Mouse (Mus musculus) gastrocnemius, adult 2 months (tissue): ENCODE measurements at regions not wholly inside any gene's neighbourhood (a gene's known extent, or its start where the extent isn't known, plus 50 kb on each side); places are given as distances from the start of the nearest gene placed in this dataset.
"Not testable (repeated sequence)": the region's sequence is repeated elsewhere in the genome, so short reads cannot be mapped to it uniquely, and the experiment has no call there.

Experiments used
- DNase-seq: peaks from one replicate; pipeline ENCODE4 v3.0.0; 2022
- H3K27ac ChIP-seq: fragments of 200-600 bp; 2 replicates; pipeline ENCODE4 v1.8.1; 2022; ENCODE audit warnings: mild to moderate bottlenecking
- H3K4me3 ChIP-seq: fragments of 200-600 bp; 2 replicates; pipeline ENCODE4 v1.8.1; 2022; ENCODE audit warnings: mild to moderate bottlenecking, moderate library complexity
- CTCF ChIP-seq: fragments of 200-600 bp; IDR thresholded peaks from 2 replicates; pipeline ENCODE4 v1.8.1; 2022; ENCODE audit warnings: antibody characterized with exemption, mild to moderate bottlenecking, moderate library complexity
- intact Hi-C: fragments of 180-260 bp; cut with DNase I; formaldehyde crosslinking; loops from one replicate; pipeline ENCODE4 v1.15.1; 2025

DNA sequence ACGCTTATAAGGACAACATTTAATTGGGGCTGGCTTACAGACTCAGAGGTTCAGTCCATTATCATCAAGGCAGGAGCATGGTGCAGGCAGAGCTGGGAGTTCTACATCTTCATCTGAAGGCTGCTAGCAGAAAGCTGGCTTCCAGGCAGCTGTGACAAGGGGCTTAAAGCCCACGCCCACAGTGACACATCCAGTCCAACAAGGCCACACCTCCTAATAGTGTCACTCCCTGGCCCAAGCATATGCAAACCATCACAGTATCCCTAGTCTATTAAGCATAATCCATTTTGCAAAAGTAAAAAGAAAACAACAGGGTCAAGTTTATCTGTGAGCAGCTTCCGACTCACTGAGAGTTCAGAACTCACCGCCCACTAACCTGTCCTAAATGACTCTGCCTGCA, 153.8 kb downstream of the Gxylt1 start:
- H3K4me3 ChIP-seq, result no peak overlapping the region
- DNase-seq, result no peak
- H3K27ac ChIP-seq, result no peak overlapping the region
- TF ChIP-seq CTCF, result no peak
- intact Hi-C loops, result no loop called here

DNA sequence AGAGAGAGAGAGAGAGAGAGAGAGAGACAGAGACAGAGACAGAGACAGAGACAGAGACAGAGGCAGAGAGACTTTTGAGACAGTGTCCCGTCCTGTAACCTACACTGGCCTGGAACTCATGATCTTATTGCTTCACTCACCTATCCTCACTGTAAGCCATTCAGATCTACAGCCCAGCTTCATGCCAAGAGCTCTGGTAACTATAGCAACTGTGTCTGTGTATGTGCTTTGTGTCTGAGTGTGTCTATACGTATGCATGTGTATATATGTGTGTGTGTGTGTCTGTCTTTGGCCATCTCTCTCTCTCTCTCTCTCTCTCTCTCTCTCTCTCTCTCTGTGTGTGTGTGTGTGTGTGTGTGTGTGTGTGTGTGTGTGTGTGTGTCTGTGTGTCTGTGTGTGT, 157.2 kb downstream of the Gxylt1 start:
- intact Hi-C loops, H3K4me3 ChIP-seq, H3K27ac ChIP-seq, DNase-seq: not testable (repeated sequence)

DNA sequence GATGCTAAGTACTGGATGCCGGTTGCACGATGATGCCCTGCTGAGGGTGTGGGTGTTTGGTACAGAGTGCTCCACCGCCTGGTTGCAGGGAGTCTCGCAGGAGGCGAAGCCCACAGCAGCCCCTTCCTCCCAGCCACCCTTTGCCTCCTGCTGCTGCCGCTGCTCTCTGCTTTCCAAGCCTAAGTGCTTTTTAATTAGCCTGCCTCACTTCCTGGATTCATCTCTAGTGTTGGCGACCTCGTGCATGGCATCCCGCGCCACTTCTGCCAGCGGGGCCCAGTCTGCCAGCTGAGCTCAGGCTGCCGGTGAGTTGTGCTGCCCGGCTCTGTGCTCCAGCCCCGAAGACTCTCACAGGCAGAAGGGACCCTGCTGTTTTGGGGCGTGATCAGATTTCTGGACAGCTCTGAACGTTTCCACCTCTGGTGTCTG, 159.3 kb downstream of the Gxylt1 start:
- no peak overlapping the region for H3K27ac ChIP-seq
- H3K4me3 ChIP-seq, result no peak overlapping the region
- DNase-seq, result no peak
- intact Hi-C loops, result no loop called here
- no peak for TF ChIP-seq CTCF

DNA sequence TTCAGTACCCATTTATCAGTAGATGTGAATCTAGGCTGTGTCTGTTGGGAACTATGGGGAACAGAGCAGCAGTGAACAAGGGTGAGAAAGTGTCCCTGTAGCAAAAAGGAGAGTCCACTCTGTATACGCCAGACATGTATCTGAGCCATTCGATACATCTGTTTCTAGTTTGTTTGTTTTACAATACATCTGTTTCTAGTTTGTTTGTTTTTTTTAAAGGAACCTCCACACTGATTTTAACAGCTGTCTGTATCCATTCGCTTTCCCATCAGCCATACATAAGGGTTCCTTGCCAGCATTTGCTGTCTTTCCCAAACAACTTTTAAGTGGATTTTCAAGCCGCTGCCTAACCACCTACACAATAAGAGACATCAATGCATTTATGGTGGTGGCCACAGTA, 170.0 kb downstream of the Gxylt1 start:
- no peak for DNase-seq
- H3K27ac ChIP-seq, result no peak overlapping the region
- intact Hi-C loops, result no loop called here
- H3K4me3 ChIP-seq, result no peak overlapping the region
- no peak for TF ChIP-seq CTCF

DNA sequence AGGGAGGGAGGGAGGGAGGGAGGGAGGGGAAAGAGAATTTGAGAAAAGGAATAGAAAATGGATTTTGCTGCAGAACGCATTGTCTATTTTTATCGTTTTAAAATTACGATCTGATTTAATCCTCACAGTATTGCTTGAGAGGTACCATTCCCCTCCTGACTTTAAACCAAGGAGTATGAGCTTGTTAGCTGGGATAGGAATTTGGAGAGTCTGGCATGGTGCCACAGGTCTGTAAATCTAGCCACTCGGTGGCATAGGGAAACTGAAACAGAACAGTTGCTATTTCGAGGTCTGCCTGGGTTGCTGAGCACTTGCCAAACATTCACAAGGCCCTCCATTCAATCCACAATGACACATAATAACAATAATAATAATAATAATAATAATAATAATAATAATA, 171.6 kb downstream of the Gxylt1 start:
- H3K27ac ChIP-seq, result no peak overlapping the region
- peak; percentile 22 for DNase-seq
- H3K4me3 ChIP-seq, result no peak overlapping the region
- TF ChIP-seq CTCF, result no peak
- intact Hi-C loops, result no loop called here

DNA sequence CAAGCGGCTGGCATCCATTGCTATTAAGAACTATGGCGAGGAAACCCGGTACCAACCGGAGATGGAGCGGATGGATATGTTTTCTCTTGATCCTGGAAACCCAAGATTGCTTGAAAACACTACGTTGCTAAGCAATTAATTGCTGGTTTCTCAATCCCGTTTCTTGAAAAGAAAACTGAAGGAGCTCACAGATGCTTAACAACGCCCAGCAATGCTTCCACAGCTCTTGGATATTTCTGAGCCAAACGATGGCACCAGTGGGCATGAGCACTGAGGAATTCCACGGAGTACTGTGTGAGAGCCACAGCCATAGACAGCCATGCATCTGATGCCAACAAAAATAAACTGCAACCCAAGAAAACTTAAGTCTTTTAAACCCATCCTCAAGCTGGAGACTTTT, 173.1 kb downstream of the Gxylt1 start:
- no peak for DNase-seq
- no peak for TF ChIP-seq CTCF
- Histone ChIP-seq H3K27ac (no peak overlapping the region), H3K4me3 (no peak overlapping the region)
- intact Hi-C loops, result no loop called here

DNA sequence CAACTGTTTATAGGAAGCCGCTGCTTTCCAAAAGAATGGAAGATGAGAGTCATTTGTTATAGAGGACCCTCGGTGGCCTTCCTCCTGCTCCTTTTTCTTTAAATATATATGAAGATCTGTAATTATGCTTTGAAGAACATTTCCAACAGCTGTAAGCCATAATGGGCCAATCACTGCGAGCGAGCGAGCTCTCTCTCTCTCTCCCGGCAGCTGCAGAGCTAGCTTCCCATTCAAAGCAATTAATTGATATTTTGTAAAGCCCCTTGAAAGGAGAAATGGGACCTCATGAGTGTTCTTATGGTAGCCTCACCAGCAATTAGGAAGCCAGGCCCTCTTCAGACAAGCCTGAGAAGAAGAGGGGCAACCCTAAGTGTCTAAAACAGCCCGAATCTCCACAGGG, 174.1 kb downstream of the Gxylt1 start:
- TF ChIP-seq CTCF, result no peak
- intact Hi-C loops, result no loop called here
- H3K27ac ChIP-seq, result no peak overlapping the region
- DNase-seq, result no peak
- no peak overlapping the region for H3K4me3 ChIP-seq

DNA sequence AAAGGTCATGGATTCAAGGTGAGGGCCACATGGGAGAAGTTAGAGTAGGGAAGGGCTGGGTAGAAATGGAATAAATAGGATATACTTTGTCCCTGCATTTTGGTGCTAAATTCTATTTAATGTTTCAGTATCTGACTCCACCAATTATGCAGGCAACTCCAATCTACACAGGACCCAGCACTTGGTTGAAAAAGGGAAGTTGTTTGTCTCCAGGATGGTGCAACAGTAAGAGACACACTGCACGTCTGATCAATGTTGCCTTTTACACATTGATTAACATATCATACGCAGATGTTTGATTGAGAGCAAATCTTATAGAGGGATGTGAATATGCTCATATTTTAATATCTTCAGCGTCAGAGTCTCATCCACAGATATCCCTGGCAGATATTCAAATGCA, 175.1 kb downstream of the Gxylt1 start:
- intact Hi-C loops, result loop anchor here (1.0 kb wide), 1 partner anchor 19 kb away; no protein-coding TSS in a partner anchor
- no peak for TF ChIP-seq CTCF
- no peak overlapping the region for H3K4me3 ChIP-seq
- no peak overlapping the region for H3K27ac ChIP-seq
- DNase-seq, result no peak

DNA sequence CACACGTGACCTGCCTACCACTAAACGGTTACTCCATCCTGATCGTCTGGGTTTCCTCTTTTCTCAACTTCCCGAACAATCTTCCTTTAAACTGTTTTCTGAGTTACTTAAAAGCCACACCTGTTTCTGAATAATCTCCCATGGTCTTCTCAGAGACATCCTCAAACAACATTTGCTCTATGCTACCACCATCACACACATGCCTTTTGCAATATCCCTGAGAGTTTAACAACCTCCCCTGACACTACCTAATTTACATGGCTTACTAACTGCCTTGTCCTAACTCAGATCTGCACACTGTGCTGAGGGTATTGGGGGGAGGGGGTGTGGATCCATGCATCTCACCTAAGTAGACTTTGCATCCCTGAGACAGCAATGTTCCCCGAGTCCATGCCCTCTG, 178.6 kb downstream of the Gxylt1 start:
- DNase-seq, result no peak
- no peak overlapping the region for H3K4me3 ChIP-seq
- H3K27ac ChIP-seq, result no peak overlapping the region
- no peak for TF ChIP-seq CTCF
- intact Hi-C loops, result no loop called here

DNA sequence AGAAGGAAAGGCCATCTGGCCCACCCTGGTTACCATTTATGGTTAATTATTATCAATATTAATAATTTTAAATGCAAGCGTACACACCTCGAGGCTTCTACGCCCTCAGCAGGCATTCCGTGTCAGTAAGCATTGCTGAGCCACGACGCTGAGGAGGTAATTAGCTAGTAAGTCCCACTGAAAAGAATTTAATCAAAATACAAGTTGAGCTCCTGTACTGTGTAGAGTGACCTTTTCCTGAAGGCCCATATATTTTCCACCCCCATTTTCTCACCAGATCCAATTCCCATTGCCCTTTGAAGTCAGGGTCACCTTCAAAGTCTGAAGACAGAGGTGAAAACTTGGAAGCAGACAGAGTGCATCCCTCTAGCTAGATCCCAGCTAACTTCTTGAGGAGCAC, 179.8 kb downstream of the Gxylt1 start:
- Histone ChIP-seq H3K27ac (no peak overlapping the region), H3K4me3 (no peak overlapping the region)
- intact Hi-C loops, result no loop called here
- no peak for DNase-seq
- TF ChIP-seq CTCF, result no peak

DNA sequence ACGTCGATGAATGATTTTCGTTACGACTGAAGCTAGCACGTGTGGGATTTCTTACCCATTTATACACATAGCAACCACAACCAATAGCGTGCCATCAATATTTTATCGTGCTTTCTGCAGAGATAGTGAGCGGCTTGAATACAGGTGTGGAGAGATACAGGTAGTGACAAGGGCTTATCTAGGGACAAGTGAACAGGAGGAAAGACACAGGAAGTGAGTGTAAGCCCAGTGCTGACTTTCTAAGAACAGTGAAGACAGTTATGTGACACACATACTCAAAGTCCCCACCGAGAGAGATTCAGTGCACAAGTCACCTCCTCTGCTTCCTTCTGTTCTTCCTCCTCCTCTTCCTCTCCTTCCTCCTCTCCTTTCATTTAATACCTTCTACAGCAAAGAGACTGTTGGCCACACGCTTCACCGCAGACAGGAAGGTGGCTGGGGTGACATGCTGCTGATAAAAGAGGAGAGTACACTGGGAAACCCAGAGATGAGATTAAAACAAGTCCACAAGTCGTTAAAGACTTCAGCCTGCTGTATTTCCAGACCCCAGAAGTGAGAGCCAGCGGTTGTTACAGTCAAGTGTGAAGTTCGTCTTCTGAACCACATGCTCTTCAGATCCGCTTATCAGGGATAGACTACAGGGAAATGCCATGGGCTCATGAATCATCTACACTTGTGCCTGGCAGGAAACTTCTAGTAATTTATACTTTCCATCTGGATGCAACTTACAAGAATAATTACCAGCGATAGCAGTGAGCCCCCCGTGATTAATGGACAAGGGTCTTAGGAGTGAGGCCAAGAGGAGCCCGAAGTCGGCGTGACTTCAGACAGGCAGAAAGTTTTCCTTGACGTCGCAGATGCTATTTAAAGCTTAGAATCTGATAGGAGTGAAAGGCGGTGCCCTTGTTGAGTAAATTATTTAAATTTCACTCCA, 180.5 kb downstream of the Gxylt1 start:
- Histone ChIP-seq H3K27ac (no peak overlapping the region), H3K4me3 (no peak overlapping the region)
- no peak for DNase-seq
- no peak for TF ChIP-seq CTCF
- intact Hi-C loops, result loop anchor here (5.0 kb wide), 1 partner anchor 123 kb away; no protein-coding TSS in a partner anchor

DNA sequence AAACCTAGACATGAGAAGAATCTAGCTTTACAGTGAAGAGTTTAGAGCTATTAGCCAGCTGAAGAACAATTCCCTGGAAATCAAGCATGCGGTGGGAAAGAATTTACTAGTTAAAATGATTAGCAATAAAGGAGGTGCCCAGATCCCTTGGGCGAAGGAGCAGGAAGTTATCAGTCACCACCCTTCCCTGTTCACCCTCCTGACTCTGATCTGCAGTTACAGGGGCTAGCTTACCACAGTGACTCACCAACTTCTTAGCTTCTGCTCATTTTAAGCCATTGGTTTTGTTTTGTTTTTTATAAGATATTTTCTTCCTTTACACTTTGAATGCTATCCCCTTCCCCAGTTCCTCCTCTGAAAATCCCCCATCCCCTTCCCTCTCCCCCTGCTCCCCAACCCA, 183.6 kb downstream of the Gxylt1 start:
- no peak for DNase-seq
- intact Hi-C loops, result loop anchor here (5.0 kb wide), 1 partner anchor 126 kb away; no protein-coding TSS in a partner anchor
- TF ChIP-seq CTCF, result no peak
- Histone ChIP-seq H3K27ac (no peak overlapping the region), H3K4me3 (no peak overlapping the region)

DNA sequence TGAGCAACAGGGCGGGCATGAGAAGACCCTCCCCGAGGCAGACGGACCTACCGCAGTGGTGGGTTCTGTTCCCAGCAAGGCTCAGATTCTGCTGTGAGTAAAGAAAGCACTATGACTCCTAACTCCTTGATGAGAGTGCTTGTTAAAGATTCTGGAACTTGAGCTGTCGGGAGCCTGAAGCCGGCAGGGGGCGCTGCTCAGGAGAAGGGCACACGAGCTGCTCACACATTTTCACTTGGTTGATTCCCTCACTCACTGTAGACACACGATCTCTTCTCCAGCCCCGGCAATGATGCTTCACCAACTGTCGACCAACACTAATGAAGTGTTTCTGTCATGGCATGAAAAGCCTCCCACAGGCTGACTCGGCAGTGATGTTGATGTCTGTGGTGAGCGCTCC, 185.6 kb downstream of the Gxylt1 start:
- intact Hi-C loops, result no loop called here
- H3K4me3 ChIP-seq, result no peak overlapping the region
- DNase-seq, result peak; percentile 71
- TF ChIP-seq CTCF, result peak; percentile 77
- H3K27ac ChIP-seq, result no peak overlapping the region
